Mouse (Mus musculus): ENCODE results near the gene Smyd1.

GRCm38 (mm10) chr6:71257375-71257774 lies 64.7 kb downstream of the Smyd1 start:
- TF ChIP-seq CTCF (IDR thresholded peaks at IDR 0.05; ENCODE audit: borderline replicate concordance, insufficient read depth, low read depth, low read length) = no peak
- no peak for TF ChIP-seq POLR2A (IDR thresholded peaks at IDR 0.05; ENCODE audit: borderline replicate concordance, insufficient read depth, low read length)

Measured in cerebellum, adult 2 months (tissue).